Mouse (Mus musculus): Measurements from ENCODE around the gene Ggta1. TPM values are rescaled to one million over a fixed set of nuclear protein-coding genes. Genes with fewer than 3 reads are reported as not detected.

Gene Ggta1
- polyA plus RNA-seq, 1 experiment, result 1.9 TPM

DNA sequence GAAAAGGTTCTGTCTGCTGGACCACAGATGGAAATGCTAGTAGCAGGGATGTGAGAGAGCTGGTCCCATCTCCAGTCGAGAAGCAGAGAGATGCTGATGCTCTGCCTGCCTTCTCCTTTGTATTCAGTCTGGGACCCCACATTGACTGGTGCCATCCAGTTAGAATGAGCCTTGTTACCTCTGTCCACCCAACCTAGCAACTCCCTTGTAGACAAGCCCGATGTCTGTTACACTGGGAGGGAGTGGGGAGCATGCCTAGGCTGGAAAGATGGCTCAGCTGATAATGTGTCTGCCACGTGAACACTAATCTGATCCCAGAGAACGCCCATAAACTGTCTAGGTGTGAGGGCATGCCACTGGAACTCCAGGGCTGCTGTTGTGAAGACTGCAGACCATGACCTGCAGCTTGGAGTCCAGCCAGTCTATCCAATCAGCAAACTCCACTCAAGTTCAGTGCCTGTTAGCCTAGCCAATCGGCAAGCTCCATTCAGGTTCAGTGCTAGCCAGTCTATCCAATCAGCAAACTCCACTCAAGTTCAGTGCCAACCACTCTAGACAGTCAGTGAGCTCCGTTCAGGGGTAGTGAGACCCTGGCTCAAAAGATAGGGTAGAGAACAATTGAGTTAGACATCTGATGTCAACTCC lies 64.7 kb downstream of the Ggta1 start:
- peaks cover 5% of the 10 kb centered on the region for H3K27me3 ChIP-seq (replicated peaks)

DNA sequence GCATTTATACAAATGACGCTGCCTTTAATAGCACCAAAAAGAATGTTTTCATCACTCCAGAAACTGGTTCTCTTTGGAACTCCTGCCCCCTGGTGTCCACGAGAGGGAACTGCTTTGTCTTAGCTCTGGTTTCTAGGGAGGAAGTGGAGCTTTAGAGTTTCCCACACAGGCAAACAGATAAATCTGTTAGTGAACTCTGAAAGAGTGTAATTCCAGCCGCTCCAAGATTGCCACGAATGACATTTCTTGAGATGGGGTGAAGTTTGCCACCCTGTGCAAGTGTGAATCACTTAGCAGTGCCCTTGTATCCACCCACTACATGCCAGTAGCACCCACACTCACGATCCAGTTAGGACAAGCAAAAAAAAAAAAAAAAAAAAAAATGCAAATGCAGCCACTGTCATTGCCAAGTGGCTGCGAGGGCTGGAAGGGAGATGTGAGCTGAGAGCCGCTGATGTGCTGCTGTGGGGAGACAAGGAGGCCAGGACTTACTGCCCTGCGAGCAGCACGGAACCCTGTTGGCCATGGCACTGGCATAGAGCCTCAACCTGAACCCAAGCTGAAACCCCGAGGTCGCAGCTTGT lies 65.3 kb downstream of the Ggta1 start:
- Histone ChIP-seq H3K27me3 (replicated peaks) (peaks cover 5% of the 10 kb centered on the region), H3K36me3 (replicated peaks; ENCODE audit: low read length) (peaks cover 26% of the 10 kb centered on the region), H3K4me3 (replicated peaks) (no peak overlapping the region), H3K9me3 (peaks cover 9% of the 10 kb centered on the region; the same call in 1 of the 2 replicates), H3K4me1 (peaks cover 26% of the 10 kb centered on the region)
- TF ChIP-seq FLI1 (IDR thresholded peaks at IDR 0.05; ENCODE audit: low read length) (no peak), GATA1 (IDR thresholded peaks at IDR 0.05; ENCODE audit: borderline replicate concordance, low read length) (no peak)

More for the DNA sequence above, 64.7 kb downstream of the Ggta1 start:
- no peak for TF ChIP-seq GATA1 (IDR thresholded peaks at IDR 0.05; ENCODE audit: borderline replicate concordance, low read length)
- TF ChIP-seq FLI1 (IDR thresholded peaks at IDR 0.05; ENCODE audit: low read length), result no peak
- Histone ChIP-seq H3K4me3 (replicated peaks) (no peak overlapping the region), H3K36me3 (replicated peaks; ENCODE audit: low read length) (peaks cover 31% of the 10 kb centered on the region), H3K9me3 (peaks cover 3% of the 10 kb centered on the region; the same call in 1 of the 2 replicates), H3K4me1 (peaks cover 26% of the 10 kb centered on the region)

DNA sequence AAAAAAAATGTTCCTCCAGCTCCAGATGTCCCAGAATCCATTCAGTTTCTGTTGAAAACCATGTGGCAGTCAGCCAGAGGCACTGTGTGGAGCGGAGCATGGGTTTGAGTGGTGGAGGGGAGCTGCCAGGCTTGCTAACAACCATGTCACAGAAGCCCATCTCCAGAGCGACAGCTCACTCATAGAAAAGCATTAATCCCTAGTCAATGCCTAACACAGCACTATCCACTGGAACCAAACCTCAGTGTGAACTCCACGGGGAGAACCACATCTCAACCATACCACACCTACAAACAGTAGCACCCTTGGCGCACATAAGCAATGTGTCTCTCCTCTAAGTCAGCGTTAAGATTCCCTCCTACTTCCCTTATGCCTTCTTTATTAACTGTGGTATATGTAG lies 65.9 kb downstream of the Ggta1 start, which contains the start of gene 4930402F06Rik:
4930402F06Rik (minus strand) TSS at position 80 of the 400 bp plus-strand sequence.
- H3K4me3 ChIP-seq (replicated peaks), result peak within 1 kb of the TSS; percentile 34
- peaks cover 9% of the 10 kb centered on the region; the same call in 1 of the 2 replicates for H3K9me3 ChIP-seq
- peaks cover 20% of the 10 kb centered on the region for H3K36me3 ChIP-seq (replicated peaks; ENCODE audit: low read length)
- H3K27me3 ChIP-seq (replicated peaks), result peaks cover 5% of the 10 kb centered on the region
- TF ChIP-seq FLI1 (IDR thresholded peaks at IDR 0.05; ENCODE audit: low read length) (no peak), GATA1 (IDR thresholded peaks at IDR 0.05; ENCODE audit: borderline replicate concordance, low read length) (no peak)
- H3K4me1 ChIP-seq, result peaks cover 26% of the 10 kb centered on the region

DNA sequence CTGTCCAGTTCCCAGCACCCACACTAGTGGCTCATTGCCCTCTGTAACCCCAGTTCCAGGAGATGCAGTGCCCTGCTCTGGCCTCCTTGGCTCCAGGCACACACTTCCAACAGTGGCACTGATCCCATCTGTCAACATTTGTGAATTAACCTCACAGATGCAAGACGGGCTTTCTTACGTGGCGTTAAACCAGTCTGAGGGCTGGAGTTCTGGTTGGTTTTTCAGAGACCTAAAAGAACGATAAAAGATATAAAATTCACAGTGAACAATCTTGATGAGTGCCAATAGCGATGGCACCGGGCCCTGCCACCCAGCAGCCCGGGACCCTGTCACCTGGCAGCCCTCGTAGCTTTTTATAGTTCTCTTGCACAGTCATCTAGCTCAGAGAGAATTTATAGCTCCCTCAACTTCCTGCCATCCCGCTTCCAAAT lies 77.6 kb downstream of the Ggta1 start:
- H3K9me3 ChIP-seq, result peaks cover 15% of the 10 kb centered on the region
- no peak overlapping the region for H3K4me3 ChIP-seq (replicated peaks)
- peaks cover 3% of the 10 kb centered on the region; the same call in 1 of the 2 replicates for H3K4me1 ChIP-seq
- H3K36me3 ChIP-seq (replicated peaks; ENCODE audit: low read length), result peaks cover 3% of the 10 kb centered on the region
- H3K27me3 ChIP-seq (replicated peaks), result peaks cover 3% of the 10 kb centered on the region
- no peak for TF ChIP-seq FLI1 (IDR thresholded peaks at IDR 0.05; ENCODE audit: low read length)
- no peak for TF ChIP-seq GATA1 (IDR thresholded peaks at IDR 0.05; ENCODE audit: borderline replicate concordance, low read length)

DNA sequence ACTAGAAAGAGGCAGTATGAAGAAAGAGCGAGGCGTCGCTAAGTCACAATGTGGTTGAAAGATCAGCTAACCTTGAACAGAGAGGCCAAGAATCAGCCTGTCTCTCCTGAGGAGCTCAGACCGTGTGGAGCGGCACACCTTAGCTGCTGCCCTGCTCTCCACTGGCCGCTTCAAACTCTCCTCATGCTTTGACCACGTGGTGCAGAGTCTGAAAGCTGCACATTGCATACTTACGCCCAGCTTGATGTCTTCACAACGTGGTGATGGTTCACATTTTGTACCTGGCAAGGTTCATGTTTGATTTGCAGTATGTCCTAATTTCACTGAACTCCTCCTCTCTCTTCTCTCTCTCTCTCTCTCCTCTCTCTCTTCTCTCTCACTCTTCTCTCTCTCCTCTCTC lies 83.7 kb downstream of the Ggta1 start:
- Histone ChIP-seq H3K4me3 (replicated peaks) (no peak overlapping the region), H3K4me1 (peaks cover 18% of the 10 kb centered on the region), H3K36me3 (replicated peaks; ENCODE audit: low read length) (no peaks in the 10 kb centered on the region), H3K9me3 (no peaks in the 10 kb centered on the region), H3K27me3 (replicated peaks) (peaks cover 7% of the 10 kb centered on the region)
- TF ChIP-seq GATA1 (IDR thresholded peaks at IDR 0.05; ENCODE audit: borderline replicate concordance, low read length) (no peak), FLI1 (IDR thresholded peaks at IDR 0.05; ENCODE audit: low read length) (no peak)

DNA sequence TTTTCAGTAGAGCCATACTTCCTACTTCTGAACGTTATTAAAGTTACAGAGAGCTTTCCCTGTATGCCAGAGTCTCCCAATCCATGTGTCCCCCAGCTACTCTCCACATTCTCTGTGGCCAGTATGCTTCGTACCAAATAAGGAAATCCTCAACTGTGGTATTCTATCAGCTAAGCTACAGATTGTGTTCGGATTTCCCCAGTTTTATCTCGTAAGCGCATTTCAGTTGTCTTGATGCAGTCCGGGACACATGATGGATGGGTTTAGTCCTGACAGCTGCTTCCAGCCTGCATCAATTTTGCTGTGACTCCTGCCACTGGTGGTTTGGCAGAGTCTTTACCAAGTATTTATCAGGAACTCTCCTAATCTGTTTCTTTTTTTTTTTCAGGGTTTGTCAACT lies 85.4 kb downstream of the Ggta1 start:
- Histone ChIP-seq H3K27me3 (replicated peaks) (peaks cover 7% of the 10 kb centered on the region), H3K9me3 (no peaks in the 10 kb centered on the region), H3K4me1 (peaks cover 18% of the 10 kb centered on the region), H3K36me3 (replicated peaks; ENCODE audit: low read length) (no peaks in the 10 kb centered on the region), H3K4me3 (replicated peaks) (no peak overlapping the region)
- TF ChIP-seq FLI1 (IDR thresholded peaks at IDR 0.05; ENCODE audit: low read length), result no peak
- no peak for TF ChIP-seq GATA1 (IDR thresholded peaks at IDR 0.05; ENCODE audit: borderline replicate concordance, low read length)

DNA sequence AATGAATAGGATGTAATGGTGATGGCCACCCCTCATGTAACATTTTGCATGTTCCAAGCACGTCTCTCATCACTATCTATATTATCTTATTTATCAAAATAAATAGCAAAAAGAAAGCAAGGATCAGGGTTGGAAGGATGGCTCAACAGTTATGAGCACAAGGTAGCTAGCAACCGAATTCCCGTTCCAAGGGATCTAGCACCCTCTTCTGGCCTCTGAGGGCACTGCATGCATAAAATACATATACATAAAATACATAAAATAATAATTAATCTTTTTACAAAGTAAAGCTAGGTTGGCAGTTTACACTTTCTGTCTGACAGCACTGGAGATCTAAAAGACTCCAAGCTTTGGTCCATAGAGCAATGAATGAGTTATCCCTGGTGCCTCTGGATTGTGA lies 90.0 kb downstream of the Ggta1 start:
- Histone ChIP-seq H3K27me3 (replicated peaks) (peaks cover 7% of the 10 kb centered on the region), H3K9me3 (no peaks in the 10 kb centered on the region)

DNA sequence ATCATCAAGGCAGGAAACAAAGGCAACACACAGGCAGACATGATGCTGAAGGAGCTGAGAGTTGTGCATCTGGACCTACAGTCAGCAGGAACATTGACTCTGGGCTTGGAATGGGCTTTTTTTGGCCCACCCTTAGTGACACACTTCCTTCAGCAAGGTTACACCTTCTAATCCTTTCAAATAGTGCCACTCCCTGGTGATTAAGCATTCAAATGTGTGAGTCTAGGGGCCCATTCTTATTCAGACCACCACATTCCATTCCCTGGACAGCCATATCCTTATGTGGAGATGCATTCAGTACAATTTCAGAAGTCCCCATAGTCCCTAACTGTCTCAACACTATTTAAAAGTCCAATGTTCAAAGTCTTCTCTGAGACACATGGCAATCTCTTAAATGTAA lies 92.3 kb downstream of the Ggta1 start:
- Histone ChIP-seq H3K27me3 (replicated peaks) (peaks cover 2% of the 10 kb centered on the region), H3K9me3 (no peaks in the 10 kb centered on the region), H3K36me3 (replicated peaks; ENCODE audit: low read length) (no peaks in the 10 kb centered on the region), H3K4me1 (peaks cover 21% of the 10 kb centered on the region), H3K4me3 (replicated peaks) (no peak overlapping the region)
- TF ChIP-seq GATA1 (IDR thresholded peaks at IDR 0.05; ENCODE audit: borderline replicate concordance, low read length) (no peak), FLI1 (IDR thresholded peaks at IDR 0.05; ENCODE audit: low read length) (no peak)

More for the DNA sequence above, 90.0 kb downstream of the Ggta1 start:
- H3K4me3 ChIP-seq (replicated peaks), result no peak overlapping the region
- no peaks in the 10 kb centered on the region for H3K36me3 ChIP-seq (replicated peaks; ENCODE audit: low read length)
- H3K4me1 ChIP-seq, result peaks cover 33% of the 10 kb centered on the region
- TF ChIP-seq FLI1 (IDR thresholded peaks at IDR 0.05; ENCODE audit: low read length), result no peak
- no peak for TF ChIP-seq GATA1 (IDR thresholded peaks at IDR 0.05; ENCODE audit: borderline replicate concordance, low read length)

DNA sequence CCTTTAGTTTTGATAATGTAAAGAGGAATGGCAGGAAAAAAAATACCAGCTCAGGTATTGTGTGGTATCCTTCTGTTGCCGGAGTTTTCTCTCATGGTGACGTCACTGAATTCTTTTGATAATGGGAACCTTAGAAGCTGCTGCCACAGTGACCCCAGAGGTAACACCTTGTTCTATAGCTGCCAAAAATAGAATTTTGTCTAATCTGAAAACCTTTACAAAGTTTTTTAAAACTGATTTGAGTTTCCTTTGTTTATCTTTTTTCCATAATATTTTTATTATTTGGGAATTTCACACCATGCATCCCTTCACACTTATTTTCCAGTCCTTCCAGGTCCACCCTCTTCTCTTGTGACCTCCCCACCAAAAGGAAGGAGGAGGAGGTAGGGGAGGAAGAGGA lies 95.4 kb downstream of the Ggta1 start, which contains the start of gene 4930568D16Rik:
4930568D16Rik (minus strand) TSS at position 101 of the 400 bp plus-strand sequence.
- peak within 1 kb of the TSS; percentile 57 for H3K4me3 ChIP-seq (replicated peaks)
- H3K9me3 ChIP-seq, result peaks cover 8% of the 10 kb centered on the region
- no peak for TF ChIP-seq GATA1 (IDR thresholded peaks at IDR 0.05; ENCODE audit: borderline replicate concordance, low read length)
- TF ChIP-seq FLI1 (IDR thresholded peaks at IDR 0.05; ENCODE audit: low read length), result no peak
- no peaks in the 10 kb centered on the region for H3K36me3 ChIP-seq (replicated peaks; ENCODE audit: low read length)
- peaks cover 2% of the 10 kb centered on the region for H3K27me3 ChIP-seq (replicated peaks)
- H3K4me1 ChIP-seq, result peaks cover 21% of the 10 kb centered on the region

Other genes with a start within 250 kb of the Ggta1 start
- gene Gsn, start 206.9 kb downstream of the Ggta1 start, polyA plus RNA-seq (2012; ENCODE audit: insufficient read depth, low replicate concordance), result 240 and 422 TPM in 2 replicates
- 26.2 and 42.0 TPM in 2 replicates for gene Stom, start 126.3 kb downstream of the Ggta1 start, polyA plus RNA-seq (2012; ENCODE audit: insufficient read depth, low replicate concordance)
- not detected in 2 replicates for gene 4930568D16Rik, start 95.5 kb downstream of the Ggta1 start, polyA plus RNA-seq (2012; ENCODE audit: insufficient read depth, low replicate concordance)
- gene 4930402F06Rik, start 66.1 kb downstream of the Ggta1 start, polyA plus RNA-seq (2012; ENCODE audit: insufficient read depth, low replicate concordance), result not detected in 2 replicates
- 1.3 and 5.0 TPM in 2 replicates for gene Dab2ip, start 95.0 kb upstream of the Ggta1 start, polyA plus RNA-seq (2012; ENCODE audit: insufficient read depth, low replicate concordance)

All from megakaryocyte, embryonic 14.5 days (primary cell).